Mouse (Mus musculus) cerebellum, adult 9-10 months (tissue): ENCODE results near the gene Ltbp3.

Experiments used
- DNase-seq: peaks from one replicate; pipeline ENCODE4 v3.0.0; 2022

The Ltbp3 gene

DNA sequence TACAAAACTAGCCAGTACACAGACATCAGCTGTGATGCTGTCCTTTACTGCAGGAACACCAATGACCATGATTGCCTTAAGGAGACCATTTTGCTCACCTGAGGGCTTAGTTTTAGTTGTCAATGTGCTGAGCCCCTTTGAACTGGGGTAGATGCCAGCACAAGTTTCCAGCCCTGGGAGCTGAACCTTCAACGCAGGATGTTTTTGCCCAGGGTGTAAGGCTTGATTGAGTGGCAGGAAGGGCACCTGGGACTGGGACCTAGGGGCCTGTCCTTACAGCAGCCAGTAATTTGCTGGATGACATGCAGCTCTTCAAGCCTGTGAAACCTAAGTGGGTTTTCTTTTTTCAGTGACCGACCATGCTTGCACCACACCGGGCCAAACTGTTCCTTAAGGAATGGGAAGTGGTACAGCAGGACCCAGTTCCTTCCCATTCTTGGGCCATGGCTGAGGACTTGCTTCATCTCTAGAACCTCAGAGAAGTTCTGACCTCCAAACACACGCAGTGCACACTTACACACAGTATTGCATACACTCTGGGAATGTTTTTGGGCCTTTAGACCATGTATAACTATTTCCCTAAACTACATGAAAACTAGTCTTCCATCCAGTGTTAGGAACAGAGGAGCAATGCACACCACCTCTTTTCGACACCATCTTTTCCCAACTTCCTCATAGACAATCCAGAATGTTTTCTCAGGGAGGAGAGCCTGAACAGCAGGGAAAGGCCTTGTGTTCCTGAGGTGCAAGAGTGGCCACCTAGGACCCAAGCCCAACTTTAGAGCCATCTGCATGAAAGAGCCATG lies 54.3 kb downstream of the Ltbp3 start:
- peak; percentile 32 for DNase-seq

DNA sequence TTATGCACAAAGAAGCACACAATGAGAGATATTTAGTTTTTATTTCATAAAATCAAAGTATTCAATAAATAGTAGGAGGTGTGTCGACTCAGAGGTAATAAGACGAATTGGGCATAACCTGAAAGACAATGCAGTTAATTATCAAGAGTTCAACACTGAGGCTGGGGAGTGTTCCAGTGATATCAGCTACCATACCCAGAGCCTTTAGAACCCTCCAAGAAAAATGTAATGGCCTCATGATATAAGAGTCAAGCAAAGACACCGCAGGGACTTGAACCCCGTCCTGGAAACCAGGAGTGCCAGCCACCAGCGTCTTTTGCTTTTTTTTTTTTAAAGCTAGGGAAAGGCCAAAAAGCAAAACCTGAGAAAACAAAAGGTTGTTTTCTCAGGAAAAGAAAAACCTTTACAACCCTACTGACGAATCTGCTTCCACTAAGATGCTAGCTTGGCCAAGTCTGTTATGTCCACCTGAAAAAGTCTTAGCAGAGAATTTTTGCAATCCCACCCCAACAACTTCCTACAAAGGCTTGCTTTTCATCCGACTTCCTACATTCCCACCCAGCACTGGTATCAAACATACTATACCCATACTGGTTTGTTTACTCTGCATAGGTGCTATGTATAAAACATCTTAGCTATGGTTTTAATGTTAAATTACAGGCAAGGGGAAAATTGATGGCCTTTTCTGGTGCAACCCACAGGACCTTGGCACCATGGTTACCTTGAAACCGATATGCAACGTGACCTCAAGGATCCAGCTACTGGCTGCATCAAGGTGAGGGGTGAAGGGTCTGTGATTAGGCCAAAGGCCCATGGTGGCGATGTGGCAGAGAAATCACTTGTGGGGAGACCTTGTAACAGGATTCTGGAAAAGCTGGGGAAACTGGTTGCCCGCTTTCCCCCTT lies 55.2 kb downstream of the Ltbp3 start:
- DNase-seq: peak; percentile 31

DNA sequence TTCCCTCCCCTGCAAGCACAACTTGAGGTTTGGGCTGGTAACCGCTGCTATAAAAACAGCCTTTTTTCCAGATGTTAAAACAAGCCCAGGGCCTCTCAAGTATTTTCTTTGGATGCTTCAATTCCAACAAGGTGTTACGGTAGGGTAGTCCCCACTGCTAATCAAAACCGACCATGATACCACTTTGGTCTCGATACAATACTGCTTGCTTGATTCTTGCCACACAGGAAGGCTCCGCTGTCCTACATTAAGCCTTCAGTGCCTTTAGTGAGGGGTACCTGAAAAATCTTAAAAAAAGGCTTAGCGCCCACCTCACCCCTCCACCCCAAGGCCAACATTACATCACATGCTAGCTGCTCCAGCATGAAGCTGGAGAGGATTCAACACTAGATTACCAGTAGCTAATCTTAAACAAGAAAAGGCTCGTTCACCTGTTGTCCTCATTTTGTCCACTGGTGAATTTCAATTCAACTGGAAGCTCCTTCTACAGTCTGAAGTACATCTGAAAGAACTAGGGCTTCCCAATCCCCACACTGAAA lies 55.9 kb downstream of the Ltbp3 start:
- DNase-seq: no peak

DNA sequence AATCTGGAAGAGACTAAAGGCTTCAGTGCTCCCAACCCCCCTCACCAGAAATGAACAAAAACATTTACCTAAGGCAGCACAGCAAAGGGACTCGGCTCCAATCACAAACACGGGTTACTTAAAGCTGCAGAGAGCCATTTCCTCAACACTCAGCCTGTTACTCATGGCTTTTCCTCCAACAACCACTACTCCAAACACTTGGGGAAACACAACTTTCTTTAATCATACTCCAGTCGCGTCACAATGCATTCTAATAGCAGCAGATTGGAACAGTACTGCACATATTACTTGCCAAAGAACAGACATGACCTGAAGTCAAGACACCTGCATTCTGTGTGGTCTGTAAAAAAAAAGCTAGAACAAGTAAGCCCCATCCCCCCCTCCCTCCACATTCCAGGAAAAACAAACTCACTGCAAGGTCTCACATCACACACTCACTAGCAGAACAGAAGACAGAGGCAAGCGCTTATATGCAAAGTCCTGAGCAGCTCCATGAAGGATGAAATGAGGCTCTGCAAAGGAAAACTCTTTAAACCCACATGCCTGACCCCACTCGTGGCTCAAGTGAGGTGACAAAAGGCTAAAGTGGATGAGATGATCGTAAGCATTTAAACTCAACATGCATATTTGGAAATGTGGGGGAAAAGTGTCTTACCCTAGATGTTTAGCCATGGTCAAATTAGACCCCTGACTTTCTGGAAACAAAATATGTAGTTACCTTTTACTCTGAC lies 56.8 kb downstream of the Ltbp3 start:
- DNase-seq: peak; percentile 34

DNA sequence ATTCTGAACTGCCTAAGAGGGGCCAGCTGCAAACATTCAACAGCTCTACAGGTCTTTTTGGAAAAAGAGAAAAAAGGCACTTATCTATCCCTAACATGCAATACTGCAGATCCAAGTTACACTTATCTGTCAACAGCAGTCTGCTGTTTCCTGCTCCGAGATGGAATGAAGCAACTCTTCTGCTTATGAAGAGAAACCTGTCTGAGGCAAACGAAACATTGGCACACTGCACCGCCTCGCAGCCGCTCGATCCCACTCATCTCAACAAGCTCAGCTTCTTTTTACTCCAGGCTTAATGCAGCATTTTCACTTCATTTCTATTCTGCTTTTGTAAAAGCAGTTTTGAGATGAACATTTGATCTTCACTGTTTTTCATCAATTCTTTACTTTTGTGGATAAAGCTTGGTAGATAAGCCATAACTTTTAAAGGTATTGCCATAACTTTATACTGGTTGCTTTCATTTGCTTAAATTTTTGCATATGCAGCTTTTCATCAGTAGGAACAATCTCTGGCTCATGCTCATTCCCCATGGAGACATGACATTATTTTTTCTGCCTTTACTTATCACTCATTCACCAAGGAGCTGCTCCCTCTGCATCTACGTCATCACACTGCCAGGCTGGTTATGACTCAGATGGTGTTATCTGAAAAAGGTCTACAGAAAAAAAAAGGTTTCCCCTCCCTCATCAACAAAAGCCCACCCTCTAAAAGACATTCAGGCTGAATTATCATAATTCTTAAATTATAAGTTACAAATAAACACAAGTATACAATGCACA lies 58.2 kb downstream of the Ltbp3 start:
- DNase-seq: peak; percentile 44

DNA sequence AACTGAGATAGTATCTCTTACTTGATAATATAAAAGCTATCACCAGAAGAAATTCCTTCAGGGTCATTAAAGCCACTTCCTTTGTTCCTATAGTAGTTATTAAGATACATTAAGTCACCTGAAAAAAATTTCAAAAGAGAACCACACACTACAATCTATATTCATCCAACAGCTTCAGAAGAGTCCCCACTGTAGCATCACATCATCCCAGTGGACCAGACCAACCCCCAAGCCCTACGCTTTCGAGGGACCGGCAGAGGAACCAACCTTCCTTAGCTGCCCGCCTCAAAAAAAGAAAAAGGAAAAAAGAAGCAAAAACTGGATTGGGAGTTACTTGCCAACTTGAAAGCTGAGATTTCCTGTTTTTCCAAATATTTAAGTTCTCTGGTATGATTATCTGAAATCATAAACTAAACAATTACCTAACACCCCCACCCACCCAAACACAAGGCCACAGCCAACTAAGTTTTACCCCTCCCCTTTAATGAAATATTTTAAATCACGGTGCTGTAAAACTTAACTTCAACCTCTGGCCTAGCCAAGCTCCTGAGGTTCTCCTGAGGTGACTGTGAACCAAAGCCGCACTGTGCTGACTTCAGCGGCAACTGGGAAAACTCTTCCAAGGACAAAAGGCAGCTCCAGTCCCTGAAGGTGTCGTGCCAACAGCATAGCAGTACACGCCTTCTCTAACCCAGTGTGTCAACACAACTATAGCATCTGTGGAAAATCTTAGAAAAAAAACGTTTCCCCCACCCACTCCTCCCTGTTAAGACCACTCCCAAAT lies 59.1 kb downstream of the Ltbp3 start:
- peak; percentile 52 for DNase-seq

DNA sequence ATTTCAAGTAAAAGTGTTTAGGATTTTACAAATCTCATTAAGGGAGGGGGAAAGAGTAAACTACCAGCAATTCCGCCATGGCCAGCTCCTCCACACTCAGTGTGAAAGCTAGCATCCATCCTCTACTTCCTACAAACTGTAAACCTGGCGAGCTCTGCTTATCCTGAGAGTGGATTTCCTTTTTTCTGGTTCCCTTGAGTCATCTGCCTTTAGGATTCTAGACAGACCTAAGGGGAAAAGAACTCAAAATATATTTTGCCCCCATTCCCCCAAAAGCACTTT lies 59.6 kb downstream of the Ltbp3 start:
- no peak for DNase-seq

DNA sequence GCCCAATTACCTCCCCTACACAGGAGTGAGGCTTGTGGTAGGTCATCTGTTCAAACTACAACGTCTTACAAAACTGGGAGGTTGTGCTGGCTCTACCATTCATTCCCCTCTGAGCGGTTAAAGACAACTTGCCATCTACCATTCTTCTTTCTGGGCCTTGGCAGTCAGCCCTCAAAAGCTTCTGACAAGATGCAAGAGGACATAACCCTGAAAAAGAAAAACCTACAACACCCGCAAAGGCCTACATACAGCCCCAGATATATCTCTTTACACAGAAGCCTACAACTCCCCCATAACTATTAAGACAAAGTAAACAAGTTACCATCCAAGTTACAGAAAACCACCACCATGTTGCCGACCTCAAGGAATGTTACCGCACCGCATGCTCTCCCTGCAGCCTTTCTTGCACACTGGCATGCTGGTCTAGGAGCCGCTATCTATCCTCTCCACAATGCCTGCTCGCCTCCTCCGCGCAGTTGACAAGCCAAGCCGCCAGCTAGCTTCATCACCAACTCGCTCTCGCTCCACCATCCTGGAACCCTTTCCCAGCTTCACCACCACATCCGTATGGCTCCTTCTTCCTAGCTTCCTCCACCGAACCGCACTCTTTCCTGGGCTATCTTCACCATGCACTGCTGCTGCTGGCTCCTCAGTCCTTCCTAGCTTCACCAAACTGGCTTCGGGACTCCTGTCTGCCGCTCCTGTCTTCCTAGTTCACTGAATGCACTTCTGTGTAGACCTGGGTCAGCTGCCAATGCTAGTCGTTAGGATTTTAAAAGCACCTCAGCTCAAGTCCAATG lies 60.1 kb downstream of the Ltbp3 start:
- no peak for DNase-seq

DNA sequence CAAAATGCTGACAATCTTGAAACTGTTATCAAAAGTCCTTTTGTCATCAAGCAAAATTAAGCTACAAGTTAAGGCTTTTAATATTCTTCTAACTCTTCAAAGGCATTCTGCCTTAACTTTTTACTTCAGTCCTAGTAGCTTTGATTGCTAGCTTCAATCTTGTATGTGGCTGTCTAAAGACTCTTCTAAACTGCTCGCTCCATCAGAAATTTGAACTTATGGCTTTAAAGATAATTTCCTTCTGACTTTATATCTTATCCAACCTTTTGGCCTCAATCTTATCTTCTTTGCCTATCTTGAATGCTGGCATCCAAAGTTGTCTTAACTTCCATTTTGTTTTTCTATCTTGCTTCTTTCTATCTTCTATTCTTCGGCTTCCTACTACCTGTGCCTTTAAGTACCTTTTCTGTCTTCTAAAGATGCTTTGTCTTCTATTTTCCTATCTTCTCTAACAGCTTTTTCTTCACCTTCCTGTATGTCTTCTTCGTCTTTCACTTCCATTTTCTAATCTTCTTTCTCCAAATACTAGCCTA lies 60.8 kb downstream of the Ltbp3 start:
- DNase-seq: no peak

DNA sequence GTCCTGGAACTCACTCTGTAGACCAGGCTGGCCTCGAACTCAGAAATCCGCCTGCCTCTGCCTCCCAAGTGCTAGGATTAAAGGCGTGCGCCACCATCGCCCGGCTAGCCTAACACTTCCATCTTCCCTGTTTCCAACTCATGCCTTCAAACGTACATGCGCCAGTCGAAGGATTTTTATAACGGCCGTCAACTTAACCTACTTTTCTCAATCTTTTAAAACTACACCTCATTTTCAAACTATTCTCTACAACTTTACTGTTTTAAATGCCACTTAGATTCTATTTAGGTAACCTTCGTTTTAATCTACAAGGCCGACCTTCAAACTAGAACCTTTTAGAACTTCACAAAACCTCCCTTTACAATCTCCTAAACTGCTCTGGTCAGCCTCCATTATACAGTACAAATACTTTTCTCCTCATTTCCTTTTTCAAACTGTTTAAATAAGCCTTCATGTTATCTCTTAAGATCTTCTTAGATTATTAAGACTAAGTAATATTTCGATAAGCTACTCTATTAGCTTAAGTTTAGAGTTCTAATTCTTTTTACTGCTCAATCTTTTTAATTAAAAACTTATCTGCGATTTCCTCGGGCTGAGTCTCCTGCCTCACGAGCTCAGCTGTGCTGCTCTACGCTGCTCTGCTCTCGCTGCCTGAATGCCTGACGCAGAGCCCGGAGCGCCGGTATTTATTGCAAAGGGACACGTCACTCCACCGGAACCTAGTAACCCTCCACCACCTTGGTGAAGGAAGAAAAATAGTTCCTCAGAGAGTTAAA lies 61.5 kb downstream of the Ltbp3 start:
- DNase-seq: peak; percentile 98

DNA sequence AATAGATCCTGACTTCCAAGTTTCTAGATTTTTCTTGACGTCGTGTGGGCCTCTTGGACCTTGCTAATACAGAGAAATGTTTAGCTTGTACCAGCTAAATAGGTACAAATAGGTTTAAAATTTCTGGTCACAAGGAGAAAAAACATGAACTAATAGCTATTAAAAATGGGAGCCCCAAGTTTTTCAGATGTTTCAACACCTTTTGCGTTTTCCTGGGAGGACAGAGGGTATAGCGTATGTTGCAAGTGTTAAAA lies 62.0 kb downstream of the Ltbp3 start:
- no peak for DNase-seq

DNA sequence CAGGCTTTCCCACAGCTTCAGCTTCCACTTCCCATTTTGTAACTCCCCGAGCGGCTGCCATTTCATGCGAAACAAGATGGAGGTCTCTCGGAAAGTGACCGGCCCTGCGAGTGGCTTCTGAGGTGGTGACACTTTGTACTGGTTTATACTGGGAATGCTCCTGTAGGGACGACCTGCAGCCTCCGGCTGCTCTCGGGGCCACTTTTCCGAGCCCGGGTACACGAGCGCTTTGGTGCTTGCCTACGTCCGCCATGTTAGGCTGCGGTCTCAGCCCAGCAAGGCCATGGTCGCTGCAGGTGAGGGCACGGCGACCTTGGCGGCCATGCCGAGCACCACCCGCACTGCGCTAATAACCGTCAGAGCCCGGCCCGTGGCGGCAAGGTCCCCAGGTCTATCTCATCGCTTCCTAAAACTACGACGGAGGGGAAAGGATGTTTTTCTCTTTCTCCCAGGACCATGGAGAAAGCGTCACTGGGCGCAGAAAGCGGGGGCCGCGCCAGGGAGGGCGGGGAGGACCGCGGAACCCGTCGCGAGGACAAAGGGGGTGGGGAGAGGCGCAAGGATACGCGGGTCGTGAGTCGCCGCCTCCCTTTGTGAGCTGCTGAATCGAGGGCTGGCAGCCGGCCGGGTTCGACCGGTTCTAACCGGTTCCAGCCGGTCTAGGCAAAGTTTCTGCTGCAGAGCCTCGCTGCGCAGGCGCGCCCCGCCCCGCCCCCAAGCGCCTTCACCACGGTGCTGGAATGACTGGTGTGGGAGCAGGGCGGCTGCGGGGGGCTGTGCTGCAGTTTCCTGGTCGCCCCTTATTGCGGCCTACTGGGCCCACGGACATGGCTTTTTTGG lies 62.6 kb downstream of the Ltbp3 start:
- peak; percentile 98 for DNase-seq

DNA sequence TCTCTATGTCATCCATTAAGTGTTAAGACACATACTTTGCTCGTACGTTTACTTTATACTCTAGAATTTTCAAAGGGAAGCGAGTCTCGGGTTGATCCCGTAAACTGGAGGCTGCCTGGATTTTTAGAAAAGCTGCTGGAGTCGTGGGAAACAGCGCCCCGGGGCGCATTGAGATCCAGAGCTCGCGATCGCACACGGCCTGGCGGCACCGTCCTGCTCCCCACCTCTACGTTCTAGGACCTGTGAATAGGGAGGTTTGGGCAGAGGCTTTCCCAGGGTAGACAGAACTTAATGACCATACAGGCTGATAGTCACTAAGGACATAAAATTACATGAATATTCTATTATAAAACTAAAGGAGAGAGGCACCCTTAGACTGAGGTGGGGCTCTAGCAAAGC lies 63.2 kb downstream of the Ltbp3 start:
- no peak for DNase-seq

DNA sequence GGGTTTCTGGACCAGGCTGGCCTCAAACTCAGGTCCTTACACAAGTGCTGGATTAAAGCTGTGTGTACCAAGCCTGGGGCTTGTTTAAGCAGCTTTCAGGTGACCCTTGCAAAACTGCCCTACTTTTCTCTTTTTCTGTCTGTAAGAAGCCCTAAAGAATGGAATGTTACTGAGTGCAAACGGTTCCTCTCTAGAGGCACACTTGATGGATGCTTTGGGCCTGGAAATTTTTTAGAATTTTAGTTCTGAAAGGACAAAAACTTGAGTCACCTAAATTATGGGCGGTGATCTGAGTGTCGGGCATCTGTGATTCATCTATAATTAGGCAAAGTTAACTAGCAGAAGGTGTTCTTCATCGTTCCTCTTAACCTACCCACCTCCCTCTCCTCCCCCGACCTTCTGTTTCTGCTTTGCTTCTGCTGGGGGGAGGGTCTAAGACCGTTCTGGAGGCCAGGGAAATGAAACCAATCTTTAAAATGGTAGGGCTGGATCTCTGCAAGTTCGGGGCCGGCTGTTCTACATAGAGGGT lies 63.7 kb downstream of the Ltbp3 start:
- DNase-seq: no peak

DNA sequence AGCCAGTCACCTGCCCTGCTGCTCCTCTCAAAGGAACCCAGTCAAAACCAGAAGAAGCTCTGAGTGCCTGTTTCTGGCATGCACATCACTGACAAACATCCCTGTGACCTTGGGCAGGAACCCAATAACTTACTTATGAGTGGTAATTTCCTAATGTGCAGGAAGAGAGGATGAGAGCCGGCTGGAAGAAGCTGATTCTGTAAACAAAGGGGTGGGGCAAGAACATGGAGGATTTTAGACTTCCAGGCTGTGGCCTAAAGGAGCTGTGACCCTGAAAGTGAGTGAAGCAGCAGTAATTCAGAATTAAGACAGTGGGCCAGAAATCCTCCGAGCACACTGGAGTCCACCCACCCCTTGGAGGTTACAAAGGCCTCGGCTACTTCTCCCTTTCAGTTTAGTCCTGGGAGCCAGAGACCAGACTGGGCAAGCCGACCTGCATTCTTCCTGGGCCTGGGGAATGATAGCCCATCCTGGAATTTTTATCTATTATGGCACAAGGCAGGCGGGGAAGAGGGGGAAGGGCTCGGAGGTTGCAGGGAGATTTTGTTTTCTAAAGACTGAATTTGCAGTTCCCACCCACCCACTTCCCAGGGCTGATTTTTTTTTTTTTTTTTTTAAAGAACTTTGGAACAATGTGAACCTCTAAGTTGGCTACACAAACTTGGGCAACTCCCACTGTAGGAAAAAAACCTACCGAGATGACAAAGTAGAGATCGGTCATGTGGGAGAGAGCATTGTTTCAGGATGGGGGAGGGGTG lies 65.5 kb downstream of the Ltbp3 start:
- DNase-seq: no peak

DNA sequence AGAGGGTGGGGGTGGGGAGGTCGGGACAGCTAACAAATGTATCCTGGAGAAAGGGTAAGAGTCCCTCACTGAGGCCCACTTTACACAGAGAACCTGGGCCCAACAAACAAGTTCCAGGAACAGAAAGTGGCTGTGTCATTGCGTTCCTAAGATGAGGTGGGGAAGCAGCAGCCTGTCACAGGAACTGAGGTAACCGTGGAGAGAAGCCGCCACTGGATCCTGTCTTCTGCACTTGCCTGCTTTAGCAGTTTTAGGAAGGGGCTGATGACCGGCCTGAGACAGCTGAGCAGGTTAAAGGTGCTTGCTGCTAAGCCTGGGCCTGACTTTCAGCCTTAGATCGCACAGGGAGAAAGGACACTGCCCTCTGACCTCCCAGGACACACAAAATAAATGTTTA lies 66.1 kb downstream of the Ltbp3 start:
- DNase-seq: no peak

DNA sequence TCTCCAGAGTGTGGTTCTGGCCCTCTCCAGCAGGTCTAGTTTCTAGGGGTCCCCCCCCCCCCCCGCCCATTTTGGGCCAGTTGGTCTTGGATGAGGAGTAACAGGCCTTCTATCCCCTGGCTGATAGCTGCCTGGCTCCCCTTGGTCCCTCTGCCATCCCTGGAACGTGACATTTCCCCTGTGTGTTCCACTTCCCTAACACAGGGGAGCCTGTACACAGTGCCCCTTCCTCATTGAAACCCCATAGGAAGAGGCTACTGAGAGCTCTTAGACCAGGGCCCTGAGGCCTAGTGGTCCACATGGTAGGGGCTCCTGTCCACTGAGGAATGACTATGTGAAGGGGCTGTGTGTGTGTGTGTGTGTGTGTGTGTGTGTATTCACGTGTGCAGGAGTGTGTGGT lies 67.0 kb downstream of the Ltbp3 start:
- no peak for DNase-seq
